Comparison of ENCODE assay signal across 14 mouse cellular contexts in the genomic region with DNA sequence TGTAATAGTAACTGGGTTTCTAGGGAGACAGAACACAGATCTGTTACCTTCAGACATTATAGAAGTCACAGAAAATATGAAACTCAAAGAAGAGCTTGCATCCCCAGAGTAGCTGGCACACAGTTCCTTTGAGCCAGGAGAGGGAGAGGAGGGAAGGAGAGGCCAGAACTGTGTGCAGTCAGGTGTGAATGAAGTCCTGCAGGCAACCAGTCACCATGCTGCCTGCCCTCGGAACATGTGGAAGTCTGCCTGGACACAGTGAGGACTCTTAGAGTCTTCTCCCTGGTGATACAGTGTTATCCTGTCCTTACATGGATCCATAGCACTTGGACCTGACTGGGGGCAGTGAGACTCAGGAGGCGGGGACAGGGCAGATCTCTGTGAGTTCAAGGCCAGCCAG. TPM values are rescaled to one million over a fixed set of nuclear protein-coding genes. Genes with fewer than 3 reads are reported as not detected.
"Had no signal": no experiment of that assay in that cellular context is flagged by ENCODE, and none has a peak within 500 bp of the region (broad histone marks: within the 10 kb centered on the region; RNA-seq: fewer than 3 reads in every experiment).

No protein-coding gene starts in this region.

- ATAC-seq: hindbrain, embryonic 16.5 days; inflammation-experienced regulatory T-cells, adult 6 months; intestine, embryonic 15.5 days; intestine, postnatal 0 days; liver, embryonic 12.5 days had no signal

- DNase-seq: gastrocnemius, adult 2 months; gastrocnemius, postnatal 10 days; gastrocnemius, postnatal 25 days; heart, adult 2 months; heart, postnatal 4 days; kidney, adult 18-20 months; kidney, postnatal 14 days; kidney, postnatal 4 days had no signal

RNA-seq across cellular contexts. Expression of gene Spock2, which starts 13.7 kb away (rescaled TPM):
- total RNA-seq: granulocyte monocyte progenitor cell, adult 5-6 weeks had no signal
